Mouse (Mus musculus): Measurements from ENCODE around the gene Slc25a26. TPM values are rescaled to one million over a fixed set of nuclear protein-coding genes. Genes with fewer than 3 reads are reported as not detected.

Gene Slc25a26
- total RNA-seq, 2 experiments from 2014 or later: 4.5 to 6.5 TPM

Other genes with a start within 250 kb of the Slc25a26 start
- 0.07 and 0.15 TPM in 2 replicates for gene Magi1, start 216.4 kb upstream of the Slc25a26 start, total RNA-seq (2015)
- 0.21 and 3.3 TPM in 2 replicates for gene Magi1, start 216.4 kb upstream of the Slc25a26 start, total RNA-seq (2017)
- gene Lrig1, start 199.8 kb downstream of the Slc25a26 start, total RNA-seq (2015): 0.24 and 0.44 TPM in 2 replicates
- 0.74 and 0.79 TPM in 2 replicates for gene Lrig1, start 199.8 kb downstream of the Slc25a26 start, total RNA-seq (2017)